Mouse (Mus musculus): ENCODE results near the gene Txlna. TPM values are rescaled to one million over a fixed set of nuclear protein-coding genes. Genes with fewer than 3 reads are reported as not detected.

Gene Txlna
- polyA plus RNA-seq, 1 experiment from 2014 or later, result 64.1 TPM

DNA sequence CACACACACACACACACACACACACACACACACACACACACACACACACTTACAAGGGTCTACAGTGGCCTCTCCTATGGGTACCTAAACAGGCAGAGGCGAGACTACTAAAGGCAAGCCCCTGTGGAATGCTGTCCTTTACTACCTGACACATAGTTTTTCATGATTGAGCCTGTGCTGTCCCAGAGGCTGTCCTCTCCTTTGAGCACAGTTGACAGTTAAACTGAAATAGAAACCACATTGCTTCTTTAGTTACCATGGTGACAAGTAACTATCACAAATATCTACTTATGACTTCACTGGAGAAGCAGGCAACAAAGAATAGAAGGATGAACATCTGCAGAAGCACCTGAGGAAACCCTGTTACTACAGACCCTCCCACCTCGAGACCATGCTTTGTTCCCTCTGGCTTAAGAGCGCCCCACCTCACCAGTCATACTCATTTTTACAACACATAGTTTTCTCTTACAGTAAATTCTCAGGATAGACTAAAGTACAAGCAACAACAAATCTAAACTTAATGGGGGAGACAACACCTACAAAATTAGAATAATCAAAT lies 21.5 kb upstream of the Txlna start:
- H3K27me3 ChIP-seq (ENCODE audit: control insufficient read depth, insufficient read depth, low read length), result no peaks in the 10 kb centered on the region

DNA sequence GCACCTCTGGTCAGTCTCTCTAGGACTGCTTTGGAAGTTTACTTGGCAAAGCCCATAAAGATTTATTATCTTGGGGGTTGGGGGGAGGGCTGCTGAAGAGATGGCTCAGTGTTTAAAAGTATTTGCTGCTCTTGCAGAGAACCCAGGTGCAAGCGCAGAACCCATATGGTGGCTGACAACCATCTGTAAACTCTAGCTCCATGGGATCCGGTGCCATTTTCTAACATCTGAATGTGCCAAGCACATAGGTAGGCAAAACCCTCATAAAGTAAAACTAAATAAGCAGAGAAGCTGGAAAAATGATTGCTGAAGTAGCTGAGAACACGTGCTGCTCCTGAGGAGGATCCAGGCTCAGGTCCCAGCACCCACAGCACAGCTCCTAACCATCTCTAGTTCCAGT lies 20.7 kb upstream of the Txlna start:
- 93% methylated on average over 3 of the region's 3 CpGs for WGBS
- H3K36me3 ChIP-seq (ENCODE audit: control insufficient read depth, insufficient read depth, low read length), result peaks cover 55% of the 10 kb centered on the region
- ATAC-seq (ENCODE audit: low FRiP score, low TSS enrichment), result no peak

More for the DNA sequence above, 21.5 kb upstream of the Txlna start:
- Histone ChIP-seq H3K4me1 (ENCODE audit: control insufficient read depth, insufficient read depth, low read length) (no peaks in the 10 kb centered on the region), H3K4me2 (ENCODE audit: low read length) (no peak overlapping the region), H3K9me3 (ENCODE audit: control insufficient read depth, low read length) (no peaks in the 10 kb centered on the region), H3K9ac (replicated peaks; ENCODE audit: low read length) (no peak overlapping the region), H3K27ac (replicated peaks; ENCODE audit: low read depth, low read length) (no peak overlapping the region), H3K4me3 (replicated peaks; ENCODE audit: low read depth, low read length) (no peak overlapping the region), H3K36me3 (ENCODE audit: control insufficient read depth, insufficient read depth, low read length) (peaks cover 51% of the 10 kb centered on the region)
- 90% methylated on average over 3 of the region's 3 CpGs for WGBS
- ATAC-seq (ENCODE audit: low FRiP score, low TSS enrichment), result no peak
- no peak for DNase-seq

DNA sequence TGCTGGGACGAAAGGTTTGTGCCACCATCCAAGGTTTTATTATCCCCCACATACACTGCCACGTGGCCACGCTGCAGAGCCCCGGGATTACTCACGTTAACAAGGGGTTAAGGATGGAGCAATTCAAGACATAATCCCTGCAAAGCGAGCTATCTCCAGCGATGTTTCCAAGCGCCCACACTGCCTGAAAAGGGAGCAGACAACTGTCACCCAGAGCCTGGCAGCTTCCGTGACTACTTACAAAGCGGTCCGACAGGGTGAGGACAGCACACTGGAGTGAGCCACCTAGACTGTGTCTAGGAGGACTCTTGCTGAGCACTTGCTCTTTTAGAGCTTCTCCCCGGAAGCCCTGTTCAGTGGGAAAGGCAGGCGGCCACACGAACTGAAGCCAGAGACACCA lies 13.9 kb upstream of the Txlna start:
- ATAC-seq (ENCODE audit: low FRiP score, low TSS enrichment), result no peak
- DNase-seq, result no peak
- WGBS, result 89% methylated on average over 14 of the region's 14 CpGs

More for the DNA sequence above, 20.7 kb upstream of the Txlna start:
- DNase-seq, result no peak
- H3K4me2 ChIP-seq (ENCODE audit: low read length), result no peak overlapping the region
- H3K9me3 ChIP-seq (ENCODE audit: control insufficient read depth, low read length), result no peaks in the 10 kb centered on the region
- H3K4me3 ChIP-seq (replicated peaks; ENCODE audit: low read depth, low read length), result no peak overlapping the region
- H3K27me3 ChIP-seq (ENCODE audit: control insufficient read depth, insufficient read depth, low read length), result no peaks in the 10 kb centered on the region
- H3K27ac ChIP-seq (replicated peaks; ENCODE audit: low read depth, low read length), result no peak overlapping the region
- H3K4me1 ChIP-seq (ENCODE audit: control insufficient read depth, insufficient read depth, low read length), result no peaks in the 10 kb centered on the region
- H3K9ac ChIP-seq (replicated peaks; ENCODE audit: low read length), result no peak overlapping the region

DNA sequence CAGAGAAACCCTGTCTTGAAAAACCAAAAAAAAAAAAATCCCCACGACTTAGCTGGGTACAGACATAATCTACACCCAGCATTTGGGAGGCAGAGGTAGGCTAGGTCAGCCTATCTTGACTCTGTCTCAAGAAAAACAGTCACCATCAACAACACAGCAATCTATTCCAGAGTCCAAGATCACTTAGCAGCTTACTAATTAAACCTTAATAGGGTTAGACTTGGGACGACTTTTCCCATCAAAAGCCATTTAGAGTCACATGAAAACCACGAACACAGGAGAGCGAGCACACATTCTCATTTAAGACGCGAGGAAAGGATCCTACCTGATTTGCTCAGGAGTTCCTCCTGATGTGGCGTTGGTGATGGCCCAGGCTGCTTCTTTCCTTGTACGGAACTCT lies 9.5 kb upstream of the Txlna start:
- H3K36me3 ChIP-seq (ENCODE audit: control insufficient read depth, insufficient read depth, low read length), result peaks cover 94% of the 10 kb centered on the region
- H3K9me3 ChIP-seq (ENCODE audit: control insufficient read depth, low read length), result no peaks in the 10 kb centered on the region
- 95% methylated on average over 8 of the region's 8 CpGs for WGBS
- H3K4me1 ChIP-seq (ENCODE audit: control insufficient read depth, insufficient read depth, low read length), result no peaks in the 10 kb centered on the region
- no peak overlapping the region for H3K4me3 ChIP-seq (replicated peaks; ENCODE audit: low read depth, low read length)
- H3K27me3 ChIP-seq (ENCODE audit: control insufficient read depth, insufficient read depth, low read length), result no peaks in the 10 kb centered on the region
- H3K27ac ChIP-seq (replicated peaks; ENCODE audit: low read depth, low read length), result no peak overlapping the region
- no peak overlapping the region for H3K9ac ChIP-seq (replicated peaks; ENCODE audit: low read length)
- DNase-seq (no peak), ATAC-seq (ENCODE audit: low FRiP score, low TSS enrichment) (no peak)
- no peak overlapping the region for H3K4me2 ChIP-seq (ENCODE audit: low read length)

More for the DNA sequence above, 13.9 kb upstream of the Txlna start:
- no peak overlapping the region for H3K4me3 ChIP-seq (replicated peaks; ENCODE audit: low read depth, low read length)
- H3K27me3 ChIP-seq (ENCODE audit: control insufficient read depth, insufficient read depth, low read length), result no peaks in the 10 kb centered on the region
- H3K9ac ChIP-seq (replicated peaks; ENCODE audit: low read length), result no peak overlapping the region
- H3K36me3 ChIP-seq (ENCODE audit: control insufficient read depth, insufficient read depth, low read length), result peaks cover 92% of the 10 kb centered on the region
- no peaks in the 10 kb centered on the region for H3K9me3 ChIP-seq (ENCODE audit: control insufficient read depth, low read length)
- H3K4me1 ChIP-seq (ENCODE audit: control insufficient read depth, insufficient read depth, low read length), result no peaks in the 10 kb centered on the region
- no peak overlapping the region for H3K27ac ChIP-seq (replicated peaks; ENCODE audit: low read depth, low read length)
- no peak overlapping the region for H3K4me2 ChIP-seq (ENCODE audit: low read length)

DNA sequence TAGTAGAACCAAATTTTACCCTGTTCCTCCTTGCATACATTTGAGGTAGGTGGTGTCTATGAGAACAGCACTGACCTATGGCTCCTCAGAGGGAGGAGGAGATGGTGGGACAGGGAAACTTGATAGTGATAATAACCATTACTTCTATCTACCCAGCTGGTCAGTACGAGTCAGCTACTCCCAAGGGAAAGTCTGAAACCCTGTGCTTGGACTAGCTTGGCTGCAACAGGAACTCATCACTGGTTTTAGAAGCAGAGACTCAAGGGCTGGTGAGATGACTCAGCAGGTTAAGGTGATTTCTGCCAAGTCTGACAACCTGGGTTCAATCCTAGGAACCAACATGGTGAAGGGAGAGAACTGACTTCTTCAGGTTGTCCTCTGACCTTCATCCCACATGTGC lies 7.8 kb upstream of the Txlna start:
- WGBS, result 96% methylated on average over 1 of the region's 1 CpGs
- DNase-seq (no peak), ATAC-seq (ENCODE audit: low FRiP score, low TSS enrichment) (no peak)
- no peak overlapping the region for H3K4me2 ChIP-seq (ENCODE audit: low read length)
- no peaks in the 10 kb centered on the region for H3K4me1 ChIP-seq (ENCODE audit: control insufficient read depth, insufficient read depth, low read length)
- no peak overlapping the region for H3K27ac ChIP-seq (replicated peaks; ENCODE audit: low read depth, low read length)
- H3K4me3 ChIP-seq (replicated peaks; ENCODE audit: low read depth, low read length), result no peak overlapping the region
- H3K9me3 ChIP-seq (ENCODE audit: control insufficient read depth, low read length), result no peaks in the 10 kb centered on the region
- no peaks in the 10 kb centered on the region for H3K27me3 ChIP-seq (ENCODE audit: control insufficient read depth, insufficient read depth, low read length)
- H3K36me3 ChIP-seq (ENCODE audit: control insufficient read depth, insufficient read depth, low read length), result peaks cover 88% of the 10 kb centered on the region
- no peak overlapping the region for H3K9ac ChIP-seq (replicated peaks; ENCODE audit: low read length)

DNA sequence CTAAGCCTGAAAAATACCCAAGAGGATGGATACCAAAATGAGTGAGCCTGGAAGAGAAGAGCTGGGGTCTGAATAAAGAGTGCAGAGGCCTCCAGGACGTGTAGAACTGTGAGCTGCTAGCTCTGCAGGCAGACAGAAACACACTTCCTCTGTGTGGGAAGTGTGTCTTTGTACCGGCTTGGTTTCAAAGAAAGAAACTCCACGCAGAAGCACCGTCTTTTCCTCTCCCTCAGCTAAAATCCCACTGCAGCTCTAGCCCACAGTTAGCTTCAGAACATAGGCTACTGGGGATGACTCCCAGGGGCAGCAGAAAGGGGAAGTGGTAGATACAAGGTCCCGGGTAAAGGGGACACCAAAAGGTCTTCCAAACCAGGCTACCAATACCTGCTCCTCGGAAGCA lies 4.3 kb upstream of the Txlna start:
- H3K4me3 ChIP-seq (replicated peaks; ENCODE audit: low read depth, low read length), result no peak overlapping the region
- H3K9ac ChIP-seq (replicated peaks; ENCODE audit: low read length), result no peak overlapping the region
- no peaks in the 10 kb centered on the region for H3K27me3 ChIP-seq (ENCODE audit: control insufficient read depth, insufficient read depth, low read length)
- WGBS, result 93% methylated on average over 6 of the region's 6 CpGs
- no peak overlapping the region for H3K27ac ChIP-seq (replicated peaks; ENCODE audit: low read depth, low read length)
- H3K4me2 ChIP-seq (ENCODE audit: low read length), result no peak overlapping the region
- peaks cover 59% of the 10 kb centered on the region for H3K36me3 ChIP-seq (ENCODE audit: control insufficient read depth, insufficient read depth, low read length)
- ATAC-seq (ENCODE audit: low FRiP score, low TSS enrichment) (no peak), DNase-seq (no peak)
- 0 out of 2 replicates have a peak, but pooled peaks cover 2% of the 10 kb centered on the region for H3K4me1 ChIP-seq (ENCODE audit: control insufficient read depth, insufficient read depth, low read length)
- H3K9me3 ChIP-seq (ENCODE audit: control insufficient read depth, low read length), result no peaks in the 10 kb centered on the region

DNA sequence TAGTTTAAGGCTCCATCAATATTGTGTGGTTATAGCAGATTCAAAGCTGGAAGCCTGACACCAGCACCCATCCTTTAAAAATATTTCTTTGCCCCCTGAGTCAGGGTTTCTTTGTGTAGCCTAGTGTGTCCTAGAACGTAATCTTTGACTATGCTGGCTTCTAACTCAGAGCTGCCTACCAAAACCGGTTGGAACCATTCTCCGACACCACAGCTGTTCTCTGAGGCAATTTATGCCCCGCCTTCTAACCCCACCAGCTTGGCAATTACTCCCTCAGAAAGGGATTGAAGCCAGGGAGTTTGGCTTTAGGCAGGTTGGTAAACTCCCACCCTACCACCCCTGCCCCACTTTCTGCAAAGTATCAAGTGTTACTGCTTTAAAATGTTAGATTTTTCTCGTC lies 891 bp upstream of the Txlna start:
- Histone ChIP-seq H3K4me3 (replicated peaks; ENCODE audit: low read depth, low read length) (no peak overlapping the region), H3K9me3 (ENCODE audit: control insufficient read depth, low read length) (no peaks in the 10 kb centered on the region), H3K36me3 (ENCODE audit: control insufficient read depth, insufficient read depth, low read length) (peaks cover 49% of the 10 kb centered on the region), H3K27ac (replicated peaks; ENCODE audit: low read depth, low read length) (no peak overlapping the region), H3K4me1 (ENCODE audit: control insufficient read depth, insufficient read depth, low read length) (peaks cover 18% of the 10 kb centered on the region), H3K4me2 (ENCODE audit: low read length) (peak overlapping the region; percentile 90), H3K9ac (replicated peaks; ENCODE audit: low read length) (no peak overlapping the region), H3K27me3 (ENCODE audit: control insufficient read depth, insufficient read depth, low read length) (no peaks in the 10 kb centered on the region)
- ATAC-seq (ENCODE audit: low FRiP score, low TSS enrichment), result no peak
- WGBS, result 59% methylated on average over 5 of the region's 5 CpGs
- DNase-seq, result no peak

DNA sequence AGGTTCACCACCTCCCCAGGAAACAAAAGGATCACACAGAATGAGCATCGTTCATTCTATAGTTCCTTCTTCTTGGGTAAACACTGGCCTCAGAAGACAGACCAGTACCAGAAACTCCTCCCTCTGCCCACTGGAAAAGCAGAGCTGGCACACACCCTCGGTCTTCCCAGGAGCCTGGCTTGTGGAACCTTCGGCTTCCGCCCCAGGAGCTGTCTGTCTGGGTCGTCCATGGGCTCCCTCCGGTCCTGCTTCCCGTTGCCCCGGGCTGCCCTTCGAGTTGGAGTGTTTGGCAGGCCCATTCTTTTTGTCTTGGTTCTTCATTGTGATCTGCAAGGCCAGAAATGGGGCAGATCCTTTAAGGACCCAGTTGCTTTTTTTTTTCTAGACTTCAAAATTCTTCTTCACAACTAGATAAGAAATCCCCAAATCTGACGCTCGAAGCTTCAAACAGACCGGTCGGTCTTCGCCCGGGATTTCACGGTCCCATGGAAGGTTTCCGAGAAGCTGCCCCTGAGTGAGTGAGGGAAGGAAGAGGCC lies 696 bp downstream of the Txlna start:
- Histone ChIP-seq H3K9me3 (ENCODE audit: control insufficient read depth, low read length) (no peaks in the 10 kb centered on the region), H3K9ac (replicated peaks; ENCODE audit: low read length) (peak overlapping the region; percentile 69), H3K4me2 (ENCODE audit: low read length) (peak overlapping the region; percentile 90), H3K4me3 (replicated peaks; ENCODE audit: low read depth, low read length) (peak overlapping the region; percentile 59), H3K36me3 (ENCODE audit: control insufficient read depth, insufficient read depth, low read length) (peaks cover 47% of the 10 kb centered on the region), H3K27ac (replicated peaks; ENCODE audit: low read depth, low read length) (peak overlapping the region; percentile 92), H3K4me1 (ENCODE audit: control insufficient read depth, insufficient read depth, low read length) (peaks cover 18% of the 10 kb centered on the region), H3K27me3 (ENCODE audit: control insufficient read depth, insufficient read depth, low read length) (no peaks in the 10 kb centered on the region)
- WGBS, result 5% methylated on average over 17 of the region's 17 CpGs
- DNase-seq (no peak), ATAC-seq (ENCODE audit: low FRiP score, low TSS enrichment) (no peak)

DNA sequence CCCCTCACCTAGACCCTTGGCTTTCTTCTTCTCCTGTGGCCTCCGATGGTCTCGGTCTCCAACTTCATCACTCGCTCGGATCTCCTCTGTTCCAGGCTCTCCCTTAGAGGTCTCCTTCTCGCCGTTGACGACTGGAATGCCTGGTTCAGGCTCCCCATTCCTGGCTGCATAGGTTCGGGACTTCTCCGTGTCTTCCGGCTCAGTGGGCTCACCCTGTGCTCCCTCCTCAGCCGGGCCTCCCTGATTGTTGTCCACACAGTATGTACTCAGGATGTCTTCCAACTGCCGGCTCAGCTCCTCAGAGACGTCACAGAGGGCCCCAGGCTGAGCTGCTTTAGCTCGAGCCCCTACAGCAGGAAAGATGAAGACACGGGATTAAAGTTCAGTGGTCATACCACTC lies 1.6 kb downstream of the Txlna start:
- 0 out of 2 replicates have a peak overlapping the region, but pooled peaks have one; percentile 1 for H3K9ac ChIP-seq (replicated peaks; ENCODE audit: low read length)

More for the DNA sequence above, 1.6 kb downstream of the Txlna start:
- H3K27ac ChIP-seq (replicated peaks; ENCODE audit: low read depth, low read length), result no peak overlapping the region
- H3K27me3 ChIP-seq (ENCODE audit: control insufficient read depth, insufficient read depth, low read length), result no peaks in the 10 kb centered on the region
- ATAC-seq (ENCODE audit: low FRiP score, low TSS enrichment) (no peak), DNase-seq (no peak)
- H3K36me3 ChIP-seq (ENCODE audit: control insufficient read depth, insufficient read depth, low read length), result peaks cover 48% of the 10 kb centered on the region
- peak overlapping the region; percentile 90 for H3K4me2 ChIP-seq (ENCODE audit: low read length)
- peak overlapping the region; percentile 59; the same call in 1 of the 2 replicates for H3K4me3 ChIP-seq (replicated peaks; ENCODE audit: low read depth, low read length)
- 87% methylated on average over 15 of the region's 15 CpGs for WGBS
- H3K9me3 ChIP-seq (ENCODE audit: control insufficient read depth, low read length), result no peaks in the 10 kb centered on the region
- peaks cover 18% of the 10 kb centered on the region for H3K4me1 ChIP-seq (ENCODE audit: control insufficient read depth, insufficient read depth, low read length)
